Mouse (Mus musculus) midbrain, embryonic 14.5 days (tissue): ENCODE measurements around the gene Figla. TPM values are rescaled to one million over a fixed set of nuclear protein-coding genes. Genes with fewer than 3 reads are reported as not detected.

ENCODE experiments used
- ATAC-seq: fragments of 200-750 bp; cut with Nextera tagmentation; 2 replicates; pipeline ENCODE4 v1.8.0; 2017; ENCODE audit warnings: moderate number of reproducible peaks, moderate library complexity; ENCODE audit not compliant: low FRiP score, low TSS enrichment
- DNase-seq: peaks from one replicate; pipeline ENCODE4 v3.0.0-alpha.2; 2015
- H3K27ac ChIP-seq: fragments of 300-500 bp; sonication (generic); replicated peaks from 2 replicates; pipeline ENCODE4 v1.5.1; 2014; ENCODE audit warnings: mild to moderate bottlenecking, low read depth, low read length, moderate library complexity
- H3K27me3 ChIP-seq: fragments of 300-500 bp; sonication (generic); 2 replicates; pipeline ENCODE4 v1.6.1; 2014; ENCODE audit warnings: low read length, control low read depth, mixed read lengths; ENCODE audit not compliant: control insufficient read depth, insufficient read depth
- H3K36me3 ChIP-seq: fragments of 300-500 bp; sonication (generic); 2 replicates; pipeline ENCODE4 v1.6.1; 2014; ENCODE audit warnings: low read length, control low read depth; ENCODE audit not compliant: control insufficient read depth, insufficient read depth
- H3K4me1 ChIP-seq: fragments of 300-500 bp; sonication (generic); 2 replicates; pipeline ENCODE4 v1.6.1; 2014; ENCODE audit warnings: mild to moderate bottlenecking, antibody characterized with exemption, low read length, control low read depth; ENCODE audit not compliant: control insufficient read depth, insufficient read depth
- H3K4me2 ChIP-seq: fragments of 300-500 bp; sonication (generic); 2 replicates; pipeline ENCODE4 v1.6.1; 2014; ENCODE audit warnings: mild to moderate bottlenecking, low read length, moderate library complexity
- H3K4me3 ChIP-seq: fragments of 300-500 bp; sonication (generic); replicated peaks from 2 replicates; pipeline ENCODE4 v1.5.1; 2014; ENCODE audit warnings: low read depth, low read length
- H3K9ac ChIP-seq: fragments of 300-500 bp; sonication (generic); replicated peaks from 2 replicates; pipeline ENCODE4 v1.6.1; 2014; ENCODE audit warnings: mild to moderate bottlenecking, low read length, moderate library complexity
- H3K9me3 ChIP-seq: fragments of 300-500 bp; sonication (generic); 2 replicates; pipeline ENCODE4 v1.6.1; 2016; ENCODE audit warnings: low read length, control low read depth, mixed read lengths; ENCODE audit not compliant: control insufficient read depth
- WGBS: fragments of 180-500 bp; shearing (Covaris S2); extraction: QIAGEN DNeasy Blood & Tissue Kit; methylation state at CpG from one replicate; pipeline ENCODE4 v1.1.7; 2014; 5-methylcytosine and 5-hydroxymethylcytosine counted together
- polyA plus RNA-seq: library from polyadenylated mRNA; unstranded; fragments of >200 nt; fragmentation: Nextera tagmentation; extraction: Ambion mirVana; gene quantifications from 2 replicates; pipeline ENCODE4 v1.2.1, GENCODE M21; 2014

Figla gene
- polyA plus RNA-seq, 1 experiment from 2014 or later, result not detected

GRCm38 (mm10) chr6:86038901-86039300 is 22.9 kb downstream of the Figla start:
- no peak overlapping the region for H3K9ac ChIP-seq
- H3K36me3 ChIP-seq, result no peaks in the 10 kb centered on the region
- 63% methylated on average over 2 of the region's 2 CpGs for WGBS
- no peak for ATAC-seq
- peaks cover 15% of the 10 kb centered on the region; the same call in 1 of the 2 replicates for H3K4me1 ChIP-seq
- no peaks in the 10 kb centered on the region for H3K27me3 ChIP-seq
- H3K27ac ChIP-seq, result no peak overlapping the region
- no peak for DNase-seq
- no peak overlapping the region for H3K4me3 ChIP-seq
- H3K9me3 ChIP-seq, result no peaks in the 10 kb centered on the region
- no peak overlapping the region for H3K4me2 ChIP-seq

GRCm38 (mm10) chr6:86040140-86040539 is 24.2 kb downstream of the Figla start:
- peaks cover 17% of the 10 kb centered on the region; the same call in 1 of the 2 replicates for H3K4me1 ChIP-seq
- DNase-seq (no peak), ATAC-seq (no peak)
- H3K9me3 ChIP-seq, result no peaks in the 10 kb centered on the region
- H3K27ac ChIP-seq, result no peak overlapping the region
- no peak overlapping the region for H3K4me2 ChIP-seq
- WGBS, result 72% methylated on average over 1 of the region's 1 CpGs
- H3K36me3 ChIP-seq, result no peaks in the 10 kb centered on the region
- no peak overlapping the region for H3K4me3 ChIP-seq
- no peaks in the 10 kb centered on the region for H3K27me3 ChIP-seq
- H3K9ac ChIP-seq, result no peak overlapping the region

- no peak overlapping the region for H3K4me3 ChIP-seq
- DNase-seq, result no peak
- no peaks in the 10 kb centered on the region for H3K9me3 ChIP-seq
- no peak for ATAC-seq
- no peak overlapping the region for H3K9ac ChIP-seq
- WGBS, result 80% methylated on average over 11 of the region's 11 CpGs
- H3K36me3 ChIP-seq, result no peaks in the 10 kb centered on the region
- H3K27me3 ChIP-seq, result no peaks in the 10 kb centered on the region
- H3K4me2 ChIP-seq, result no peak overlapping the region
- H3K4me1 ChIP-seq, result peaks cover 48% of the 10 kb centered on the region
- H3K27ac ChIP-seq, result 0 out of 2 replicates have a peak overlapping the region, but pooled peaks have one; percentile 13
Observed at GRCm38 (mm10) chr6:86047510-86047909, 31.5 kb downstream of the Figla start.

GRCm38 (mm10) chr6:86048509-86048908 is 32.5 kb downstream of the Figla start:
- H3K36me3 ChIP-seq, result no peaks in the 10 kb centered on the region
- ATAC-seq (no peak), DNase-seq (no peak)
- WGBS, result 76% methylated on average over 5 of the region's 5 CpGs
- no peak overlapping the region for H3K4me2 ChIP-seq
- H3K9ac ChIP-seq, result no peak overlapping the region
- no peaks in the 10 kb centered on the region for H3K9me3 ChIP-seq
- H3K27me3 ChIP-seq, result no peaks in the 10 kb centered on the region
- H3K4me1 ChIP-seq, result peaks cover 58% of the 10 kb centered on the region
- H3K4me3 ChIP-seq, result no peak overlapping the region
- no peak overlapping the region for H3K27ac ChIP-seq

GRCm38 (mm10) chr6:86050586-86051268 is 34.8 kb downstream of the Figla start:
- Histone ChIP-seq H3K9me3 (no peaks in the 10 kb centered on the region), H3K4me3 (no peak overlapping the region), H3K4me1 (peaks cover 60% of the 10 kb centered on the region), H3K36me3 (no peaks in the 10 kb centered on the region), H3K27me3 (no peaks in the 10 kb centered on the region), H3K9ac (no peak overlapping the region; the same call in 1 of the 2 replicates), H3K27ac (peak overlapping the region; percentile 98), H3K4me2 (0 out of 2 replicates have a peak overlapping the region, but pooled peaks have one; percentile 18)
- DNase-seq (no peak), ATAC-seq (no peak)
- WGBS, result 25% methylated on average over 6 of the region's 6 CpGs

GRCm38 (mm10) chr6:86052032-86052459 is 36.1 kb downstream of the Figla start:
- no peaks in the 10 kb centered on the region for H3K27me3 ChIP-seq
- H3K9ac ChIP-seq, result peak overlapping the region; percentile 50
- DNase-seq, result peak; percentile 83
- WGBS, result 3% methylated on average over 7 of the region's 7 CpGs
- H3K36me3 ChIP-seq, result no peaks in the 10 kb centered on the region
- peak overlapping the region; percentile 98 for H3K27ac ChIP-seq
- 0 out of 2 replicates have a peak overlapping the region, but pooled peaks have one; percentile 10 for H3K4me3 ChIP-seq
- no peaks in the 10 kb centered on the region for H3K9me3 ChIP-seq
- H3K4me1 ChIP-seq, result peaks cover 62% of the 10 kb centered on the region
- H3K4me2 ChIP-seq, result peak overlapping the region; percentile 48
- ATAC-seq, result peak; percentile 73

GRCm38 (mm10) chr6:86052556-86052955 is 36.6 kb downstream of the Figla start:
- Histone ChIP-seq H3K27ac (peak overlapping the region; percentile 98), H3K27me3 (no peaks in the 10 kb centered on the region), H3K36me3 (no peaks in the 10 kb centered on the region), H3K4me3 (0 out of 2 replicates have a peak overlapping the region, but pooled peaks have one; percentile 10), H3K9me3 (no peaks in the 10 kb centered on the region), H3K4me2 (peak overlapping the region; percentile 48), H3K9ac (peak overlapping the region; percentile 50), H3K4me1 (peaks cover 65% of the 10 kb centered on the region)
- 9% methylated on average over 4 of the region's 4 CpGs for WGBS
- DNase-seq (peak; percentile 61), ATAC-seq (peak; percentile 21; the same call in 1 of the 2 replicates)

- ATAC-seq (peak; percentile 28; the same call in 1 of the 2 replicates), DNase-seq (peak; percentile 77)
- Histone ChIP-seq H3K9ac (peak overlapping the region; percentile 3; the same call in 1 of the 2 replicates), H3K27me3 (no peaks in the 10 kb centered on the region), H3K27ac (peak overlapping the region; percentile 98), H3K4me1 (peaks cover 69% of the 10 kb centered on the region), H3K4me2 (peak overlapping the region; percentile 48), H3K4me3 (no peak overlapping the region), H3K9me3 (no peaks in the 10 kb centered on the region), H3K36me3 (no peaks in the 10 kb centered on the region)
- 6% methylated on average over 4 of the region's 4 CpGs for WGBS
Observed at GRCm38 (mm10) chr6:86053099-86053498, 37.1 kb downstream of the Figla start.

GRCm38 (mm10) chr6:86053594-86053993 is 37.6 kb downstream of the Figla start:
- H3K9ac ChIP-seq, result peak overlapping the region; percentile 3; the same call in 1 of the 2 replicates
- peak overlapping the region; percentile 98 for H3K27ac ChIP-seq
- H3K36me3 ChIP-seq, result no peaks in the 10 kb centered on the region
- ATAC-seq (no peak), DNase-seq (no peak)
- no peak overlapping the region for H3K4me3 ChIP-seq
- H3K27me3 ChIP-seq, result no peaks in the 10 kb centered on the region
- H3K9me3 ChIP-seq, result no peaks in the 10 kb centered on the region
- H3K4me2 ChIP-seq, result peak overlapping the region; percentile 48
- 52% methylated on average over 5 of the region's 5 CpGs for WGBS
- peaks cover 74% of the 10 kb centered on the region for H3K4me1 ChIP-seq
